Mouse (Mus musculus) myocyte (in vitro differentiated cells): ENCODE data around the gene Cep57. TPM values are rescaled to one million over a fixed set of nuclear protein-coding genes. Genes with fewer than 3 reads are reported as not detected.

Source experiments
- H3K27me3 ChIP-seq: one replicate; pipeline ENCODE4 v1.6.1; 2011; ENCODE audit not compliant: control insufficient read depth, insufficient read depth, insufficient read length
- H3K36me3 ChIP-seq: one replicate; pipeline ENCODE4 v1.6.1; 2011; ENCODE audit not compliant: control insufficient read depth, insufficient read depth
- H3K4me2 ChIP-seq: one replicate; pipeline ENCODE4 v1.6.1; 2011; ENCODE audit warnings: low read depth, control low read depth
- H3K4me3 ChIP-seq: one replicate; pipeline ENCODE4 v1.5.1; 2011; ENCODE audit warnings: mild to moderate bottlenecking, control low read depth, moderate library complexity
- H3K79me2 ChIP-seq: one replicate; pipeline ENCODE4 v1.6.1; 2011; ENCODE audit not compliant: control insufficient read depth, insufficient read depth
- H3ac ChIP-seq: one replicate; pipeline ENCODE4 v1.6.1; 2011; ENCODE audit not compliant: control insufficient read depth, insufficient read length
- CEBPB ChIP-seq: IDR thresholded peaks from 2 replicates; pipeline ENCODE4 v1.6.1; 2011; ENCODE audit warnings: mild to moderate bottlenecking, moderate library complexity; ENCODE audit not compliant: poor library complexity, insufficient read depth, severe bottlenecking
- E2F4 ChIP-seq: IDR thresholded peaks from one replicate; pipeline ENCODE4 v1.6.1; 2011; ENCODE audit warnings: mild to moderate bottlenecking, control low read depth, moderate library complexity; ENCODE audit not compliant: insufficient read depth
- MAX ChIP-seq: IDR thresholded peaks from one replicate; pipeline ENCODE4 v1.6.1; 2011; ENCODE audit warnings: low read depth, mild to moderate bottlenecking, control low read depth
- MYOD1 ChIP-seq, 3 experiments: IDR thresholded peaks; one replicate each; pipeline ENCODE4 v1.6.1; 2011; ENCODE audit warnings: control low read depth in 2 of 3, low read depth in 2 of 3, mild to moderate bottlenecking in 2 of 3, moderate library complexity in 1 of 3; ENCODE audit not compliant: insufficient read length in 2 of 3, control insufficient read depth in 1 of 3
- MYOG ChIP-seq, 3 experiments: IDR thresholded peaks; one replicate each; pipeline ENCODE4 v1.6.1; 2011; ENCODE audit warnings: control low read depth in 2 of 3, low read depth in 2 of 3, mild to moderate bottlenecking in 2 of 3; ENCODE audit not compliant: insufficient read length in 2 of 3, control insufficient read depth in 1 of 3, insufficient read depth in 1 of 3
- POLR2A ChIP-seq: IDR thresholded peaks from one replicate; pipeline ENCODE4 v1.6.1; 2011; ENCODE audit warnings: low read depth, mild to moderate bottlenecking, control low read depth, moderate library complexity; ENCODE audit not compliant: insufficient read length
- POLR2AphosphoS2 ChIP-seq: IDR thresholded peaks from one replicate; pipeline ENCODE4 v1.6.1; 2011; ENCODE audit warnings: low read depth, control low read depth; ENCODE audit not compliant: insufficient read length
- REST ChIP-seq: IDR thresholded peaks from one replicate; pipeline ENCODE4 v1.6.1; 2011; ENCODE audit warnings: mild to moderate bottlenecking, control low read depth, moderate library complexity; ENCODE audit not compliant: insufficient read depth, insufficient read length
- SRF ChIP-seq: IDR thresholded peaks from one replicate; pipeline ENCODE4 v1.6.1; 2011; ENCODE audit warnings: low read depth; ENCODE audit not compliant: control insufficient read depth, insufficient read length
- TCF12 ChIP-seq: IDR thresholded peaks from one replicate; pipeline ENCODE4 v1.6.1; 2011; ENCODE audit warnings: mild to moderate bottlenecking, control low read depth; ENCODE audit not compliant: poor library complexity, insufficient read depth, severe bottlenecking
- TCF3 ChIP-seq: IDR thresholded peaks from one replicate; pipeline ENCODE4 v1.6.1; 2011; ENCODE audit warnings: low read depth, control low read depth; ENCODE audit not compliant: insufficient read length
- USF1 ChIP-seq: IDR thresholded peaks from one replicate; pipeline ENCODE4 v1.6.1; 2011; ENCODE audit warnings: low read depth, mild to moderate bottlenecking, control low read depth, moderate library complexity
- polyA plus RNA-seq: library from polyadenylated mRNA; unstranded; fragments of >200 nt; fragmentation: generic; extraction: Trizol; gene quantifications from one replicate; pipeline ENCODE4 v1.2.1, GENCODE M21; 2012; ENCODE audit warnings: missing spikeins

Cep57 gene
- polyA plus RNA-seq, 1 experiment, result 4.9 TPM

DNA sequence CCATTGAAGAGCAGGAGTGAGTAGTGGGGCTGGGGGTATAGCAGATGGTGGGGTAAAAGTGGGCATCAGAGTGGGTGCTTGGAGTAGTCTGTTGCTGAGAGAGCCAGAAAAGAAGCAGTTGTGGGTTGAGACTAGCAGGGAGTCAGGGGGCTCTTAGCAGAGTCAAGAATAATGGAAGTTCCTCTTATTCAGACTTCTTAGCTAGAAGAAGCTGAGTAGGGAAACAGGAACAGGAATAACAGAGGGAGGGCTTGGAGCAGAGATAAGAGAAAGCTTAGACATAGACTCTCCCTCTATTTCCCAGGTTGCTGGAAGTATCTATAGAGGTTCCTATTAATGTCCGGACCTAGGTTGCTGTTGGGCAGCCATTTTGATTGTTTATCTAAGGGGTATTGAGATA lies 52.2 kb downstream of the Cep57 start:
- H3K4me2 ChIP-seq, result no peak overlapping the region
- H3K36me3 ChIP-seq, result no peaks in the 10 kb centered on the region
- no peaks in the 10 kb centered on the region for H3K27me3 ChIP-seq
- peaks cover 49% of the 10 kb centered on the region for H3K79me2 ChIP-seq
- no peak for TF ChIP-seq MAX
- TF ChIP-seq POLR2A, result no peak
- no peak for TF ChIP-seq MYOD1 (IDR thresholded peaks at IDR 0.05; ENCODE audit: control insufficient read depth in 1 of 3, insufficient read length in 2 of 3, low read depth in 2 of 3)
- TF ChIP-seq SRF, result no peak
- no peak for TF ChIP-seq TCF12
- TF ChIP-seq USF1, result no peak
- TF ChIP-seq E2F4, result no peak
- TF ChIP-seq TCF3, result no peak
- no peak for TF ChIP-seq MYOG (IDR thresholded peaks at IDR 0.05; ENCODE audit: control insufficient read depth in 1 of 3, insufficient read depth in 1 of 3, insufficient read length in 2 of 3, low read depth in 2 of 3)
- TF ChIP-seq CEBPB, result no peak
- no peak for TF ChIP-seq REST
- no peak overlapping the region for H3ac ChIP-seq
- H3K4me3 ChIP-seq, result no peak overlapping the region

DNA sequence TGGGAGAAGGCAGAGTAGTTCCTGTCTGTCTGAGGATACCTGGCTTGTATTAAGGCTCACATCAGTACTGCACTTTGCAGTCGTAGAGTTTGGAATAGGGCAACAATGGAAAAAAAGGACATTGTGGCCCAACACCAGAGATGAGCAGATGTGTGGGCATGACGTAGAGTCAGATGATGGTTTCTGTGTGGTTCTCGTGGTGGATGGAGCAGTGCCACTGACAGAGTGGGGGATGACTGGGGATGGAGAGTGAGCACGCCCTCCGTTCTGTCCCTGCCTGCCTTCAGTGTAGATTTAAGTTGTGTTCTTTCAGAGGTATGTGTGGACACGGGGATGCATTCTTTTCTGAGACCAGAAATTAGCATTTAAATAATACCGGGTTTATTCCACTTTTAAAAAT lies 60.3 kb downstream of the Cep57 start:
- H3K4me3 ChIP-seq, result no peak overlapping the region
- H3K36me3 ChIP-seq, result peaks cover 6% of the 10 kb centered on the region
- peaks cover 76% of the 10 kb centered on the region for H3K79me2 ChIP-seq
- no peak overlapping the region for H3ac ChIP-seq
- H3K27me3 ChIP-seq, result no peaks in the 10 kb centered on the region
- H3K4me2 ChIP-seq, result no peak overlapping the region
- TF ChIP-seq POLR2AphosphoS2 (no peak), TCF3 (no peak), E2F4 (no peak), POLR2A (no peak), TCF12 (no peak), USF1 (no peak), REST (no peak), SRF (no peak), MYOD1 (IDR thresholded peaks at IDR 0.05; ENCODE audit: control insufficient read depth in 1 of 3, insufficient read length in 2 of 3, low read depth in 2 of 3) (no peak), CEBPB (no peak), MYOG (IDR thresholded peaks at IDR 0.05; ENCODE audit: control insufficient read depth in 1 of 3, insufficient read depth in 1 of 3, insufficient read length in 2 of 3, low read depth in 2 of 3) (no peak), MAX (no peak)

DNA sequence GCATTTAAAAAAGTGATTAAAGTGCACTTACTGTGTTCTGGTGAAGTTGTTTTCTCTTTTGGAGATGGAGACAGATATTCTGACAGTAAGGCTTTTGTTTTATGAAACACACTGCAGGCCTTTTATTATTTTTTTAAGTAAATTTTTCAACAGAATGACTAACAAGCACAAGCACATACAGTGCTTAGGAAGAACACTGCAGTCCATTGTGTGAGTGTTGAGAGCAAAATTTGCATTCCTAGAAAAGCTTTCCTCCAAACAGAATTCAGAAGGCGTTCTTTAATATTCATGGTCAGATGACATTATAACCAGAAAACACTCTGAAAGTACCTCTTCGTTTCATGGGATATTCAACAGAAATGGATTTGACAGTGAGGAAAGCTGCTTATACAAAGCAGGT lies 61.3 kb downstream of the Cep57 start:
- Histone ChIP-seq H3ac (no peak overlapping the region), H3K36me3 (peaks cover 6% of the 10 kb centered on the region), H3K4me2 (no peak overlapping the region), H3K27me3 (no peaks in the 10 kb centered on the region), H3K4me3 (no peak overlapping the region), H3K79me2 (peaks cover 82% of the 10 kb centered on the region)
- TF ChIP-seq REST (no peak), E2F4 (no peak), MAX (no peak), POLR2A (no peak)

DNA sequence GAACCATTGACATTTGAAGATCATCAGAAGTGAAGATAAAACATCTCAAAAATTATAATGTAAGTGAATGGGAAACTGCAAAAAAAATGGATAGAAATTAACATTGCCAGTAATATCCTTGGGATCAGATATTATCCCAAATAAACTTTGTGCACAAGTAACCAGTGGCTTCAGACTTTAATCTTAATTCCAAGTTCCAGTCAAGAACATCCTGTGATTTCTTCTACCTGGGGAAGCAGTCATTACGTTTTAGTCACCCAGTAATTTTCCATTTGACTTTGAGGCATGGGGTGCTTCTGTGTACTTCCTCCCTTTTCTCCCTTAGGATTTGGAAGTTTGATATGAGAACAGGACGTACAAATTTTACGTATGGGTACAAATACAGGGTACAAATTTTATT lies 66.5 kb downstream of the Cep57 start:
- Histone ChIP-seq H3K79me2 (peaks cover 58% of the 10 kb centered on the region), H3K27me3 (no peaks in the 10 kb centered on the region), H3K4me2 (no peak overlapping the region), H3K4me3 (no peak overlapping the region), H3K36me3 (peaks cover 6% of the 10 kb centered on the region), H3ac (no peak overlapping the region)
- TF ChIP-seq CEBPB (no peak), USF1 (no peak), MYOD1 (IDR thresholded peaks at IDR 0.05; ENCODE audit: control insufficient read depth in 1 of 3, insufficient read length in 2 of 3, low read depth in 2 of 3) (no peak), MYOG (IDR thresholded peaks at IDR 0.05; ENCODE audit: control insufficient read depth in 1 of 3, insufficient read depth in 1 of 3, insufficient read length in 2 of 3, low read depth in 2 of 3) (no peak), POLR2AphosphoS2 (no peak), E2F4 (no peak), MAX (no peak), TCF3 (no peak), REST (no peak), TCF12 (no peak)

Other genes starting within 250 kb of the Cep57 start
- gene Mtmr2, start 78.7 kb downstream of the Cep57 start, polyA plus RNA-seq, result 20.9 TPM
- 2.8 TPM for gene Fam76b, start 609 bp upstream of the Cep57 start, polyA plus RNA-seq